Mouse (Mus musculus) heart, adult 2 months (tissue): Measurements from ENCODE around the gene Atf2.
"Not testable (repeated sequence)": the region's sequence is repeated elsewhere in the genome, so short reads cannot be mapped to it uniquely, and the experiment has no call there.

ENCODE experiments used
- CTCF ChIP-seq: fragments of 200-600 bp; IDR thresholded peaks from 2 replicates; pipeline ENCODE4 v1.8.1; 2022; ENCODE audit warnings: antibody characterized with exemption, mild to moderate bottlenecking, moderate library complexity
- EP300 ChIP-seq: fragments of 200-500 bp; IDR thresholded peaks from 2 replicates; pipeline ENCODE4 v1.6.1; 2011; ENCODE audit warnings: low read depth, low read length, control low read depth; ENCODE audit not compliant: insufficient read depth
- POLR2A ChIP-seq: fragments of 200-500 bp; IDR thresholded peaks from 2 replicates; pipeline ENCODE4 v1.6.1; 2011; ENCODE audit warnings: mild to moderate bottlenecking, low read depth, low read length, control low read depth; ENCODE audit not compliant: insufficient read depth

GRCm38 (mm10) chr2:73896919-73897318, 4.5 kb upstream of the Atf2 start:
- not testable (repeated sequence) for TF ChIP-seq CTCF, POLR2A, EP300
